Mouse (Mus musculus) cerebellum, postnatal 25 days (tissue): Measurements from ENCODE around the gene Cryzl1.

ENCODE experiments used
- DNase-seq, 2 experiments: peaks; one replicate each; pipeline ENCODE4 v3.0.0; 2021; ENCODE audit warnings: mixed read lengths in 2 of 2

Cryzl1 gene

GRCm38 (mm10) chr16:91738505-91738904 lies 9.7 kb upstream of the Cryzl1 start:
- DNase-seq, result no peak

- no peak for DNase-seq
Measured at GRCm38 (mm10) chr16:91736046-91736816, 7.5 kb upstream of the Cryzl1 start.

GRCm38 (mm10) chr16:91734771-91735170 lies 6.0 kb upstream of the Cryzl1 start:
- DNase-seq, result no peak

- DNase-seq, result no peak
Measured at GRCm38 (mm10) chr16:91732816-91733215, 4.0 kb upstream of the Cryzl1 start.

GRCm38 (mm10) chr16:91730446-91730845 lies 1.7 kb upstream of the Cryzl1 start:
- DNase-seq, result no peak

- DNase-seq, result peak; percentile 75 to 78
Measured at GRCm38 (mm10) chr16:91729821-91730441, 1.2 kb upstream of the Cryzl1 start.

GRCm38 (mm10) chr16:91729066-91729482 lies 299 bp upstream of the Cryzl1 start, which contains the start of gene Itsn1:
Itsn1 (plus strand) TSS chr16:91729281.
- peak; percentile 98 to 99 for DNase-seq

GRCm38 (mm10) chr16:91727433-91727832 lies 1.3 kb downstream of the Cryzl1 start:
- DNase-seq, result no peak

GRCm38 (mm10) chr16:91724247-91724646 lies 4.5 kb downstream of the Cryzl1 start:
- DNase-seq, result peak; percentile 71 to 77

- DNase-seq, result no peak
Measured at GRCm38 (mm10) chr16:91717399-91717798, 11.4 kb downstream of the Cryzl1 start.

GRCm38 (mm10) chr16:91716927-91717349 lies 11.8 kb downstream of the Cryzl1 start:
- peak in 1 of 2 experiments; percentile 28 for DNase-seq

- DNase-seq, result no peak
Measured at GRCm38 (mm10) chr16:91710241-91710640, 18.5 kb downstream of the Cryzl1 start.

GRCm38 (mm10) chr16:91704603-91705340 lies 24.0 kb downstream of the Cryzl1 start:
- no peak for DNase-seq

GRCm38 (mm10) chr16:91702771-91703188 lies 26.0 kb downstream of the Cryzl1 start:
- no peak for DNase-seq

- DNase-seq, result no peak
Measured at GRCm38 (mm10) chr16:91701908-91702307, 26.9 kb downstream of the Cryzl1 start.

- DNase-seq, result no peak
Measured at GRCm38 (mm10) chr16:91698995-91699394, 29.8 kb downstream of the Cryzl1 start.

GRCm38 (mm10) chr16:91695108-91695755 lies 33.5 kb downstream of the Cryzl1 start:
- DNase-seq, result no peak

GRCm38 (mm10) chr16:91694455-91695084 lies 34.2 kb downstream of the Cryzl1 start:
- peak; percentile 74 to 87 for DNase-seq

GRCm38 (mm10) chr16:91689791-91690190 lies 39.0 kb downstream of the Cryzl1 start:
- DNase-seq, result no peak

GRCm38 (mm10) chr16:91688619-91689334 lies 40.0 kb downstream of the Cryzl1 start, which contains the start of gene Donson:
Donson (minus strand) TSS chr16:91688770.
- peak; percentile 96 to 99 for DNase-seq

GRCm38 (mm10) chr16:91688023-91688618 lies 40.7 kb downstream of the Cryzl1 start:
- no peak for DNase-seq
